Mouse (Mus musculus) MEL (cell line): Measurements from ENCODE around the gene Tesc. TPM values are rescaled to one million over a fixed set of nuclear protein-coding genes. Genes with fewer than 3 reads are reported as not detected.

Experiments used
- DNase-seq: peaks from one replicate; pipeline ENCODE4 v3.0.0; 2011; ENCODE audit warnings: low read depth, low spot score
- H3K27ac ChIP-seq: 2 replicates; pipeline ENCODE4 v1.5.1; 2012; ENCODE audit warnings: low read depth, mild to moderate bottlenecking, control low read depth, low read length, moderate library complexity; ENCODE audit not compliant: control insufficient read depth
- H3K27me3 ChIP-seq, 2 experiments: fragments of 150-350 bp in 1 of 2; sonication (generic) in 1 of 2; 2 replicates each; pipeline ENCODE4 v1.6.1; 2012; ENCODE audit warnings: low read length in 2 of 2, mild to moderate bottlenecking in 2 of 2, improper control_type of control experiment in 1 of 2, moderate library complexity in 1 of 2; ENCODE audit not compliant: insufficient read depth in 2 of 2, control insufficient read depth in 1 of 2
- H3K36me3 ChIP-seq, 2 experiments: 2 replicates each; pipeline ENCODE4 v1.6.1; 2012 to 2014; ENCODE audit warnings: low read length in 2 of 2, improper control_type of control experiment in 1 of 2, inconsistent platforms in 1 of 2, mild to moderate bottlenecking in 1 of 2; ENCODE audit not compliant: insufficient read depth in 2 of 2, control insufficient read depth in 1 of 2
- H3K4me1 ChIP-seq, 2 experiments: fragments of 150-350 bp in 1 of 2; sonication (generic) in 1 of 2; 2 replicates each; pipeline ENCODE4 v1.6.1; 2012; ENCODE audit warnings: low read length in 2 of 2, improper control_type of control experiment in 1 of 2, mild to moderate bottlenecking in 1 of 2; ENCODE audit not compliant: insufficient read depth in 2 of 2, control insufficient read depth in 1 of 2
- H3K4me3 ChIP-seq, 2 experiments: fragments of 150-350 bp in 1 of 2; sonication (generic) in 1 of 2; 2 replicates each; pipeline ENCODE4 v1.5.1; 2012; ENCODE audit warnings: low read depth in 2 of 2, low read length in 2 of 2, mild to moderate bottlenecking in 2 of 2, moderate library complexity in 2 of 2, control low read depth in 1 of 2, improper control_type of control experiment in 1 of 2; ENCODE audit not compliant: control insufficient read depth in 1 of 2, insufficient read depth in 1 of 2
- H3K79me2 ChIP-seq: 2 replicates; pipeline ENCODE4 v1.6.1; 2012; ENCODE audit warnings: mild to moderate bottlenecking, low read length, moderate library complexity; ENCODE audit not compliant: control insufficient read depth, poor library complexity, insufficient read depth
- H3K9ac ChIP-seq: 2 replicates; pipeline ENCODE4 v1.6.1; 2012; ENCODE audit warnings: low read depth, mild to moderate bottlenecking, control low read depth, low read length, moderate library complexity; ENCODE audit not compliant: control insufficient read depth, poor library complexity, severe bottlenecking
- H3K9me3 ChIP-seq: fragments of 150-350 bp; sonication (generic); replicated peaks from 2 replicates; pipeline ENCODE4 v1.6.1; 2012; ENCODE audit warnings: mild to moderate bottlenecking, low read length, improper control_type of control experiment, moderate library complexity; ENCODE audit not compliant: insufficient read depth
- BHLHE40 ChIP-seq: IDR thresholded peaks from 2 replicates; pipeline ENCODE4 v1.6.1; 2012; ENCODE audit warnings: low read depth, mild to moderate bottlenecking, inconsistent platforms, low read length, improper control_type of control experiment, borderline replicate concordance
- CHD2 ChIP-seq: IDR thresholded peaks from 2 replicates; pipeline ENCODE4 v1.6.1; 2011; ENCODE audit warnings: low read length, improper control_type of control experiment
- JUND ChIP-seq: IDR thresholded peaks from 2 replicates; pipeline ENCODE4 v1.6.1; 2011; ENCODE audit warnings: low read depth, mild to moderate bottlenecking, improper control_type of control experiment, low read length
- KAT2A ChIP-seq: conservative IDR thresholded peaks from 2 replicates; pipeline ENCODE4 v1.6.1; 2012; ENCODE audit warnings: low read depth, low read length, improper control_type of control experiment, inconsistent platforms
- MAFK ChIP-seq: IDR thresholded peaks from 2 replicates; pipeline ENCODE4 v1.6.1; 2011; ENCODE audit warnings: low read depth, mild to moderate bottlenecking, low read length, improper control_type of control experiment, borderline replicate concordance
- MAX ChIP-seq: IDR thresholded peaks from 2 replicates; pipeline ENCODE4 v1.6.1; 2011; ENCODE audit warnings: low read length, improper control_type of control experiment
- NELFE ChIP-seq: IDR thresholded peaks from 2 replicates; pipeline ENCODE4 v1.6.1; 2011; ENCODE audit warnings: low read depth, low read length, improper control_type of control experiment
- POLR2A ChIP-seq, 2 experiments: IDR thresholded peaks; 2 replicates each; pipeline ENCODE4 v1.6.1; 2011 to 2012; ENCODE audit warnings: low read length in 2 of 2, mild to moderate bottlenecking in 2 of 2, control low read depth in 1 of 2, improper control_type of control experiment in 1 of 2, low read depth in 1 of 2, moderate library complexity in 1 of 2; ENCODE audit not compliant: control insufficient read depth in 1 of 2, insufficient read depth in 1 of 2, poor library complexity in 1 of 2
- POLR2AphosphoS5 ChIP-seq: IDR thresholded peaks from 2 replicates; pipeline ENCODE4 v1.6.1; 2012; ENCODE audit warnings: low read depth, borderline replicate concordance, mild to moderate bottlenecking, inconsistent platforms, low read length, moderate library complexity, mixed read lengths
- RCOR1 ChIP-seq: IDR thresholded peaks from 2 replicates; pipeline ENCODE4 v1.6.1; 2012; ENCODE audit warnings: low read depth, mild to moderate bottlenecking, inconsistent platforms, low read length, improper control_type of control experiment
- SMC3 ChIP-seq: IDR thresholded peaks from 2 replicates; pipeline ENCODE4 v1.6.1; 2011; ENCODE audit warnings: low read depth, low read length, improper control_type of control experiment
- TAL1 ChIP-seq: IDR thresholded peaks from 2 replicates; pipeline ENCODE4 v1.6.1; 2012; ENCODE audit warnings: mild to moderate bottlenecking, inconsistent platforms, low read length, moderate library complexity, mixed read lengths
- TBP ChIP-seq: IDR thresholded peaks from 2 replicates; pipeline ENCODE4 v1.8.0; 2011; ENCODE audit warnings: low read depth, low read length, improper control_type of control experiment
- TCF12 ChIP-seq: IDR thresholded peaks from 2 replicates; pipeline ENCODE4 v1.6.1; 2014; ENCODE audit warnings: low read depth, mild to moderate bottlenecking, inconsistent platforms, low read length, improper control_type of control experiment, moderate library complexity
- USF1 ChIP-seq: IDR thresholded peaks from 2 replicates; pipeline ENCODE4 v1.6.1; 2014; ENCODE audit warnings: low read depth, mild to moderate bottlenecking, inconsistent platforms, low read length, improper control_type of control experiment, moderate library complexity
- ZC3H11A ChIP-seq: IDR thresholded peaks from 2 replicates; pipeline ENCODE4 v1.6.1; 2012; ENCODE audit warnings: low read depth, mild to moderate bottlenecking, inconsistent platforms, low read length, improper control_type of control experiment
- ZKSCAN1 ChIP-seq: IDR thresholded peaks from 2 replicates; pipeline ENCODE4 v1.6.1; 2012; ENCODE audit warnings: low read depth, mild to moderate bottlenecking, inconsistent platforms, low read length, improper control_type of control experiment, moderate library complexity
- ZMIZ1 ChIP-seq: IDR thresholded peaks from 2 replicates; pipeline ENCODE4 v1.6.1; 2012; ENCODE audit warnings: low read depth, mild to moderate bottlenecking, inconsistent platforms, low read length, improper control_type of control experiment, moderate library complexity
- polyA plus RNA-seq, 2 experiments: library from polyadenylated mRNA; stranded (reverse) in 1 of 2; unstranded in 1 of 2; fragments of >175 nt in 1 of 2; fragments of >200 nt in 1 of 2; gene quantifications; 2 replicates each; pipeline versions ENCODE4 v1.2.1 to v1.2.4; 2012; ENCODE audit warnings: low replicate concordance in 2 of 2, low read depth in 1 of 2; ENCODE audit not compliant: insufficient read length in 2 of 2, insufficient read depth in 1 of 2, missing spikeins in 1 of 2
- total RNA-seq: library from RNA; depleted of rRNA; stranded (reverse); fragments of 300-350 nt; gene quantifications from 2 replicates; pipeline ENCODE4 v1.2.3, GENCODE M21; 2012

Gene Tesc
- total and polyA plus RNA-seq, 3 experiments = 0.07 TPM; not detected in 2

GRCm38 (mm10) chr5:117989773-117990172 is 37.8 kb upstream of the Tesc start:
- Histone ChIP-seq H3K27me3 (no peaks in the 10 kb centered on the region), H3K4me3 (no peak overlapping the region), H3K4me1 (no peaks in the 10 kb centered on the region), H3K79me2 (no peaks in the 10 kb centered on the region), H3K9me3 (no peaks in the 10 kb centered on the region), H3K27ac (no peak overlapping the region), H3K36me3 (no peaks in the 10 kb centered on the region), H3K9ac (no peak overlapping the region)
- TF ChIP-seq RCOR1 = no peak
- DNase-seq = no peak

GRCm38 (mm10) chr5:117990957-117991356 is 36.6 kb upstream of the Tesc start:
- H3K36me3 ChIP-seq = no peaks in the 10 kb centered on the region
- no peak for TF ChIP-seq KAT2A
- TF ChIP-seq, all 39 proteins: peak for 0

GRCm38 (mm10) chr5:117993550-117993949 is 34.0 kb upstream of the Tesc start:
- H3K36me3 ChIP-seq = no peaks in the 10 kb centered on the region

More at GRCm38 (mm10) chr5:117990957-117991356, 36.6 kb upstream of the Tesc start:
- DNase-seq = no peak
- Histone ChIP-seq H3K4me3 (no peak overlapping the region), H3K27ac (no peak overlapping the region), H3K9me3 (no peaks in the 10 kb centered on the region), H3K9ac (no peak overlapping the region), H3K4me1 (no peaks in the 10 kb centered on the region), H3K27me3 (no peaks in the 10 kb centered on the region), H3K79me2 (no peaks in the 10 kb centered on the region)

GRCm38 (mm10) chr5:117995372-117995901 is 32.1 kb upstream of the Tesc start:
- no peak for TF ChIP-seq TCF12
- no peak for TF ChIP-seq SMC3
- no peak for TF ChIP-seq POLR2A (IDR thresholded peaks at IDR 0.05; ENCODE audit: control insufficient read depth in 1 of 2, insufficient read depth in 1 of 2, low read depth in 1 of 2, low read length in 2 of 2, poor library complexity in 1 of 2)
- TF ChIP-seq TAL1 = no peak
- no peak for TF ChIP-seq USF1
- no peak for TF ChIP-seq POLR2AphosphoS5
- no peak for TF ChIP-seq TBP
- TF ChIP-seq ZMIZ1 = no peak
- no peak for TF ChIP-seq NELFE
- TF ChIP-seq MAFK = no peak
- no peak for TF ChIP-seq BHLHE40
- TF ChIP-seq MAX = no peak
- Histone ChIP-seq H3K27ac (no peak overlapping the region), H3K4me3 (no peak overlapping the region), H3K9ac (no peak overlapping the region), H3K9me3 (no peaks in the 10 kb centered on the region), H3K27me3 (no peaks in the 10 kb centered on the region), H3K79me2 (no peaks in the 10 kb centered on the region), H3K36me3 (no peaks in the 10 kb centered on the region), H3K4me1 (no peaks in the 10 kb centered on the region)
- DNase-seq = no peak

More at GRCm38 (mm10) chr5:117993550-117993949, 34.0 kb upstream of the Tesc start:
- no peaks in the 10 kb centered on the region for H3K9me3 ChIP-seq
- no peaks in the 10 kb centered on the region for H3K4me1 ChIP-seq
- H3K79me2 ChIP-seq = no peaks in the 10 kb centered on the region
- H3K27me3 ChIP-seq = no peaks in the 10 kb centered on the region
- DNase-seq = no peak
- H3K27ac ChIP-seq = no peak overlapping the region
- H3K4me3 ChIP-seq = no peak overlapping the region
- no peak overlapping the region for H3K9ac ChIP-seq
- TF ChIP-seq CHD2 = no peak
- TF ChIP-seq TAL1 = no peak
- TF ChIP-seq ZMIZ1 = no peak
- no peak for TF ChIP-seq TCF12
- TF ChIP-seq RCOR1 = no peak
- no peak for TF ChIP-seq POLR2AphosphoS5
- no peak for TF ChIP-seq ZKSCAN1
- TF ChIP-seq JUND = no peak
- no peak for TF ChIP-seq ZC3H11A
